Mouse (Mus musculus) forebrain, embryonic 14.5 days (tissue): ENCODE data around the gene Them4. TPM values are rescaled to one million over a fixed set of nuclear protein-coding genes. Genes with fewer than 3 reads are reported as not detected.

Experiments used
- ATAC-seq: fragments of 200-750 bp; cut with Nextera tagmentation; 2 replicates; pipeline ENCODE4 v1.8.0; 2017; ENCODE audit warnings: mild to moderate bottlenecking, moderate library complexity
- DNase-seq: peaks from one replicate; pipeline ENCODE4 v3.0.0-alpha.2; 2015; ENCODE audit warnings: low spot score
- H3K27ac ChIP-seq: fragments of 300-500 bp; sonication (generic); 2 replicates; pipeline ENCODE4 v1.5.1; 2014; ENCODE audit warnings: low read depth, mild to moderate bottlenecking, control low read depth, low read length, moderate library complexity
- H3K27me3 ChIP-seq: fragments of 300-500 bp; sonication (generic); replicated peaks from 2 replicates; pipeline ENCODE4 v1.6.1; 2014; ENCODE audit warnings: low read length, control low read depth, mixed read lengths; ENCODE audit not compliant: control insufficient read depth, insufficient read depth
- H3K36me3 ChIP-seq: fragments of 300-500 bp; sonication (generic); 2 replicates; pipeline ENCODE4 v1.6.1; 2014; ENCODE audit warnings: low read length, control low read depth; ENCODE audit not compliant: control insufficient read depth, insufficient read depth
- H3K4me1 ChIP-seq: fragments of 300-500 bp; sonication (generic); 2 replicates; pipeline ENCODE4 v1.6.1; 2014; ENCODE audit warnings: antibody characterized with exemption, low read length, control low read depth; ENCODE audit not compliant: control insufficient read depth, insufficient read depth
- H3K4me2 ChIP-seq: fragments of 300-500 bp; sonication (generic); 2 replicates; pipeline ENCODE4 v1.6.1; 2014; ENCODE audit warnings: mild to moderate bottlenecking, control low read depth, low read length
- H3K4me3 ChIP-seq: fragments of 300-500 bp; sonication (generic); 2 replicates; pipeline ENCODE4 v1.5.1; 2014; ENCODE audit warnings: low read depth, low read length, control low read depth
- H3K9ac ChIP-seq: fragments of 300-500 bp; sonication (generic); 2 replicates; pipeline ENCODE4 v1.6.1; 2014; ENCODE audit warnings: mild to moderate bottlenecking, low read length, control low read depth, moderate library complexity
- H3K9me3 ChIP-seq: fragments of 300-500 bp; sonication (generic); replicated peaks from 2 replicates; pipeline ENCODE4 v1.6.1; 2016; ENCODE audit warnings: low read length, control low read depth, mixed read lengths; ENCODE audit not compliant: control insufficient read depth
- WGBS: fragments of 180-500 bp; shearing (Covaris S2); extraction: QIAGEN DNeasy Blood & Tissue Kit; methylation state at CpG from one replicate; pipeline ENCODE4 v1.1.7; 2014; 5-methylcytosine and 5-hydroxymethylcytosine counted together
- polyA plus RNA-seq: library from polyadenylated mRNA; unstranded; fragments of >200 nt; fragmentation: Nextera tagmentation; extraction: Ambion mirVana; gene quantifications from 2 replicates; pipeline ENCODE4 v1.2.1, GENCODE M21; 2014

The Them4 gene
- polyA plus RNA-seq, 1 experiment from 2014 or later, result 38.6 TPM

- WGBS, result 22% methylated on average over 7 of the region's 7 CpGs
- ATAC-seq, result no peak
- Histone ChIP-seq H3K27me3 (peaks cover 11% of the 10 kb centered on the region; the same call in 1 of the 2 replicates), H3K9ac (peak within 1 kb of the TSS; percentile 86), H3K4me3 (peak within 1 kb of the TSS; percentile 53), H3K36me3 (no peaks in the 10 kb centered on the region), H3K9me3 (no peaks in the 10 kb centered on the region), H3K4me1 (no peaks in the 10 kb centered on the region), H3K27ac (no peak within 1 kb of the TSS), H3K4me2 (peak within 1 kb of the TSS; percentile 85)
- DNase-seq, result no peak
These were observed 52.2 kb downstream of the Them4 start, which contains the start of gene C2cd4d for GRCm38 (mm10) chr3:94362138-94362537. Gene C2cd4d (plus strand): TSS chr3:94362438.

GRCm38 (mm10) chr3:94363291-94364153 lies 53.6 kb downstream of the Them4 start:
- H3K9me3 ChIP-seq, result no peaks in the 10 kb centered on the region
- H3K36me3 ChIP-seq, result no peaks in the 10 kb centered on the region
- 7% methylated on average over 87 of the region's 97 CpGs for WGBS
- ATAC-seq, result peak; percentile 73
- H3K27me3 ChIP-seq, result peaks cover 11% of the 10 kb centered on the region; the same call in 1 of the 2 replicates
- no peaks in the 10 kb centered on the region for H3K4me1 ChIP-seq
- no peak overlapping the region for H3K27ac ChIP-seq
- H3K4me3 ChIP-seq, result peak overlapping the region; percentile 53
- H3K9ac ChIP-seq, result peak overlapping the region; percentile 86
- H3K4me2 ChIP-seq, result peak overlapping the region; percentile 85
- peak; percentile 54 for DNase-seq

GRCm38 (mm10) chr3:94364154-94364526 lies 54.3 kb downstream of the Them4 start:
- H3K36me3 ChIP-seq, result no peaks in the 10 kb centered on the region
- no peak for ATAC-seq
- DNase-seq, result no peak
- H3K4me3 ChIP-seq, result peak overlapping the region; percentile 53
- H3K27ac ChIP-seq, result no peak overlapping the region
- peak overlapping the region; percentile 85 for H3K4me2 ChIP-seq
- H3K4me1 ChIP-seq, result no peaks in the 10 kb centered on the region
- H3K9ac ChIP-seq, result peak overlapping the region; percentile 86
- 3% methylated on average over 23 of the region's 23 CpGs for WGBS
- H3K9me3 ChIP-seq, result no peaks in the 10 kb centered on the region
- peaks cover 11% of the 10 kb centered on the region; the same call in 1 of the 2 replicates for H3K27me3 ChIP-seq

- Histone ChIP-seq H3K36me3 (no peaks in the 10 kb centered on the region), H3K4me2 (no peak overlapping the region), H3K4me3 (no peak overlapping the region), H3K9ac (no peak overlapping the region), H3K4me1 (peaks cover 5% of the 10 kb centered on the region), H3K27me3 (peaks cover 11% of the 10 kb centered on the region; the same call in 1 of the 2 replicates), H3K27ac (no peak overlapping the region), H3K9me3 (no peaks in the 10 kb centered on the region)
- peak; percentile 51 for ATAC-seq
- DNase-seq, result peak; percentile 90
- WGBS, result 22% methylated on average over 3 of the region's 3 CpGs
These were observed 56.9 kb downstream of the Them4 start for GRCm38 (mm10) chr3:94366761-94367160.

GRCm38 (mm10) chr3:94367511-94367910 lies 57.6 kb downstream of the Them4 start:
- H3K9ac ChIP-seq, result no peak overlapping the region
- ATAC-seq, result no peak
- H3K9me3 ChIP-seq, result no peaks in the 10 kb centered on the region

GRCm38 (mm10) chr3:94368631-94369030 lies 58.7 kb downstream of the Them4 start:
- ATAC-seq, result no peak
- no peak overlapping the region for H3K27ac ChIP-seq
- WGBS, result 75% methylated on average over 6 of the region's 6 CpGs
- no peak overlapping the region for H3K4me2 ChIP-seq
- H3K27me3 ChIP-seq, result no peaks in the 10 kb centered on the region
- H3K4me3 ChIP-seq, result no peak overlapping the region
- no peak for DNase-seq
- H3K9ac ChIP-seq, result no peak overlapping the region
- H3K4me1 ChIP-seq, result peaks cover 17% of the 10 kb centered on the region
- no peaks in the 10 kb centered on the region for H3K36me3 ChIP-seq
- H3K9me3 ChIP-seq, result no peaks in the 10 kb centered on the region

More at GRCm38 (mm10) chr3:94367511-94367910, 57.6 kb downstream of the Them4 start:
- Histone ChIP-seq H3K4me1 (peaks cover 10% of the 10 kb centered on the region), H3K36me3 (no peaks in the 10 kb centered on the region), H3K27ac (no peak overlapping the region), H3K27me3 (peaks cover 6% of the 10 kb centered on the region; the same call in 1 of the 2 replicates), H3K4me2 (no peak overlapping the region), H3K4me3 (no peak overlapping the region)
- no peak for DNase-seq
- WGBS, result 92% methylated on average over 6 of the region's 6 CpGs

- H3K27me3 ChIP-seq, result no peaks in the 10 kb centered on the region
- H3K4me1 ChIP-seq, result peaks cover 23% of the 10 kb centered on the region
- no peaks in the 10 kb centered on the region for H3K9me3 ChIP-seq
- no peak overlapping the region for H3K4me3 ChIP-seq
- 69% methylated on average over 2 of the region's 2 CpGs for WGBS
- DNase-seq (no peak), ATAC-seq (no peak)
- H3K4me2 ChIP-seq, result no peak overlapping the region
- no peak overlapping the region for H3K9ac ChIP-seq
- H3K27ac ChIP-seq, result no peak overlapping the region
- H3K36me3 ChIP-seq, result no peaks in the 10 kb centered on the region
These were observed 59.8 kb downstream of the Them4 start for GRCm38 (mm10) chr3:94369709-94370108.

GRCm38 (mm10) chr3:94371637-94372036 lies 61.7 kb downstream of the Them4 start:
- Histone ChIP-seq H3K4me1 (peaks cover 23% of the 10 kb centered on the region), H3K9ac (peak overlapping the region; percentile 29; the same call in 1 of the 2 replicates), H3K4me2 (peak overlapping the region; percentile 38), H3K27me3 (no peaks in the 10 kb centered on the region), H3K4me3 (no peak overlapping the region), H3K27ac (peak overlapping the region; percentile 39; the same call in 1 of the 2 replicates), H3K36me3 (no peaks in the 10 kb centered on the region), H3K9me3 (no peaks in the 10 kb centered on the region)
- 3% methylated on average over 11 of the region's 11 CpGs for WGBS
- peak; percentile 82 for DNase-seq
- peak; percentile 58 for ATAC-seq

- no peaks in the 10 kb centered on the region for H3K27me3 ChIP-seq
- peak overlapping the region; percentile 38 for H3K4me2 ChIP-seq
- H3K4me1 ChIP-seq, result peaks cover 23% of the 10 kb centered on the region
- no peak overlapping the region for H3K27ac ChIP-seq
- no peak overlapping the region for H3K4me3 ChIP-seq
- DNase-seq (no peak), ATAC-seq (peak; percentile 11; the same call in 1 of the 2 replicates)
- H3K9ac ChIP-seq, result peak overlapping the region; percentile 29; the same call in 1 of the 2 replicates
- H3K36me3 ChIP-seq, result no peaks in the 10 kb centered on the region
- 0% methylated on average over 2 of the region's 3 CpGs for WGBS
- H3K9me3 ChIP-seq, result no peaks in the 10 kb centered on the region
These were observed 62.1 kb downstream of the Them4 start for GRCm38 (mm10) chr3:94372038-94372437.
